ENCODE assay signal across 30 mouse cellular contexts in the genomic region with DNA sequence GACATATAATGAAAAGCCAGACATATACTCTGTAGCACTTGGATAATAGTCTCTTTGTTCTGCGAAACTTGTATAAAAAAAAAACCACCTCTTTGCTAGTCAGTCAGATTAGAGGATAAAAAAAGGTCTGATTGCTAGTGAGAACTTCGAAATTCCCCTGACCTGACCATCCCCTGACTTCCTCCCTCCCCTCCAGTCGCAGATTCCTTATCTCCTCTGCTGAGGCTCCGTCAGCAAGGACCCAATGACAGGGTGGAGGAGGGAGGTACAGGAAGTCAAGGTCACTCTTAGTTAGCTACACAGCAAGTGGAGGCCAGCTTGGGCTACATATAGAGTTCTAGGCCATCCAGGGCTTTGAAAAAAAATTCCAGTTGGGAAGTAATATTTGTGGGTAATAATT. TPM values are rescaled to one million over a fixed set of nuclear protein-coding genes. Genes with fewer than 3 reads are reported as not detected.
DNase-seq lines count a peak whose midpoint lies in the region; ATAC-seq and TF ChIP-seq lines count a peak whose summit lies in the region.
"Had no signal": no experiment of that assay in that cellular context is flagged by ENCODE, and none has a peak within 500 bp of the region (broad histone marks: within the 10 kb centered on the region; RNA-seq: fewer than 3 reads in every experiment).

No protein-coding gene starts in this region.

- H3K9ac ChIP-seq in kidney, embryonic 16.5 days (replicated peaks; ENCODE audit: low read length), result no peak overlapping the region
- peak overlapping the region; percentile 17; the same call in 1 of the 2 replicates for H3K9ac ChIP-seq in MEL (ENCODE audit: control insufficient read depth, low read depth, low read length, poor library complexity, severe bottlenecking)
- H3K9ac ChIP-seq in intestine, embryonic 14.5 days (ENCODE audit: low read length), result no peak overlapping the region
- H3K9ac ChIP-seq in hindbrain, embryonic 11.5 days (ENCODE audit: low read depth, low read length), result no peak overlapping the region
- H3K9ac ChIP-seq: embryonic facial prominence, embryonic 13.5 days; forebrain, embryonic 12.5 days; liver, embryonic 15.5 days; lung, embryonic 15.5 days; neural tube, embryonic 12.5 days had no signal

- no peak for DNase-seq in kidney, adult 11 months
- peak; percentile 61 for DNase-seq in MEL (ENCODE audit: low read depth, low spot score)
- DNase-seq in intestine, embryonic 14.5 days (ENCODE audit: low spot score), result no peak
- no peak for DNase-seq in hindbrain, embryonic 11.5 days (ENCODE audit: low spot score)
- no peak for DNase-seq in thymus, adult 2 months
- DNase-seq: adrenal gland, adult 2 months; cerebellum, adult 11 months; cerebellum, postnatal 10 days; gastrocnemius, postnatal 25 days; kidney, adult 2 months; kidney, postnatal 10 days; lung, postnatal 36 days; midbrain, embryonic 14.5 days; thymus, postnatal 14 days had no signal

- WGBS in kidney, embryonic 16.5 days, result 27% methylated on average over 4 of the region's 4 CpGs
- WGBS in intestine, embryonic 14.5 days, result 28% methylated on average over 4 of the region's 4 CpGs
- WGBS in hindbrain, embryonic 11.5 days, result 58% methylated on average over 4 of the region's 4 CpGs
- 54% methylated on average over 4 of the region's 4 CpGs for WGBS in thymus, adult 2 months

- TF ChIP-seq EP300 in MEL (IDR thresholded peaks at IDR 0.05; ENCODE audit: low read depth in 1 of 2, low read length in 2 of 2), result peak; percentile 25 to 59; a peak in 3 of 4 replicates

- H3K27ac ChIP-seq in kidney, embryonic 16.5 days (ENCODE audit: low read length), result peak overlapping the region; percentile 21; the same call in 1 of the 2 replicates
- H3K27ac ChIP-seq in MEL (ENCODE audit: control insufficient read depth, low read depth, low read length), result peak overlapping the region; percentile 36; the same call in 1 of the 2 replicates
- peak overlapping the region; percentile 36; the same call in 1 of the 2 replicates for H3K27ac ChIP-seq in intestine, embryonic 14.5 days (ENCODE audit: low read depth)
- H3K27ac ChIP-seq in hindbrain, embryonic 11.5 days (ENCODE audit: low read depth, low read length), result no peak overlapping the region
- no peak overlapping the region for H3K27ac ChIP-seq in thymus, adult 2 months (ENCODE audit: control insufficient read depth, insufficient read depth, low read length)
- H3K27ac ChIP-seq: embryonic facial prominence, embryonic 13.5 days; forebrain, embryonic 12.5 days; left cerebral cortex, adult 2 months; liver, embryonic 15.5 days; lung, embryonic 15.5 days; neural tube, embryonic 12.5 days had no signal

- TF ChIP-seq RAD21 in MEL (IDR thresholded peaks at IDR 0.05; ENCODE audit: low read depth, low read length), result no peak

- no peak for TF ChIP-seq POLR2A in MEL (IDR thresholded peaks at IDR 0.05; ENCODE audit: control insufficient read depth in 1 of 2, insufficient read depth in 1 of 2, low read depth in 1 of 2, low read length in 2 of 2, poor library complexity in 1 of 2)
- no peak for TF ChIP-seq POLR2A in thymus, adult 2 months (IDR thresholded peaks at IDR 0.05; ENCODE audit: control insufficient read depth, extremely low read depth, insufficient read depth, low read length, poor library complexity)

- peaks cover 6% of the 10 kb centered on the region for H3K36me3 ChIP-seq in kidney, embryonic 16.5 days (ENCODE audit: insufficient read depth, low read length)
- H3K36me3 ChIP-seq in MEL (ENCODE audit: control insufficient read depth in 1 of 2, insufficient read depth in 2 of 2, low read length in 2 of 2), result peaks cover 0 to 11% of the 10 kb centered on the region in 2 experiments; a peak in 2 of 4 replicates
- H3K36me3 ChIP-seq in intestine, embryonic 14.5 days (ENCODE audit: control insufficient read depth, insufficient read depth, low read length), result 0 out of 2 replicates have a peak, but pooled peaks cover 3% of the 10 kb centered on the region
- no peaks in the 10 kb centered on the region for H3K36me3 ChIP-seq in hindbrain, embryonic 11.5 days (ENCODE audit: control insufficient read depth, insufficient read depth, low read length)
- H3K36me3 ChIP-seq in thymus, adult 2 months (ENCODE audit: control insufficient read depth, insufficient read depth, low read length), result no peaks in the 10 kb centered on the region
- H3K36me3 ChIP-seq: forebrain, embryonic 12.5 days; liver, embryonic 15.5 days; lung, embryonic 15.5 days; neural tube, embryonic 12.5 days had no signal

- TF ChIP-seq CTCF in MEL (IDR thresholded peaks at IDR 0.05 in 2 of 3, conservative IDR thresholded peaks at IDR 0.05 in 1 of 3; ENCODE audit: control insufficient read depth in 1 of 3, insufficient read depth in 1 of 3, low read depth in 2 of 3, low read length in 3 of 3, poor library complexity in 1 of 3, severe bottlenecking in 1 of 3), result no peak
- no peak for TF ChIP-seq CTCF in thymus, adult 2 months (IDR thresholded peaks at IDR 0.05; ENCODE audit: borderline replicate concordance, control insufficient read depth, extremely low read depth, insufficient read depth, low read length, poor library complexity)

- no peak overlapping the region for H3K4me2 ChIP-seq in kidney, embryonic 16.5 days (replicated peaks; ENCODE audit: low read depth, low read length)
- H3K4me2 ChIP-seq in intestine, embryonic 14.5 days (ENCODE audit: low read length), result no peak overlapping the region
- H3K4me2 ChIP-seq in hindbrain, embryonic 11.5 days (replicated peaks; ENCODE audit: low read depth, low read length), result no peak overlapping the region
- H3K4me2 ChIP-seq: embryonic facial prominence, embryonic 13.5 days; forebrain, embryonic 12.5 days; liver, embryonic 15.5 days; lung, embryonic 15.5 days; neural tube, embryonic 12.5 days had no signal

- H3K9me3 ChIP-seq in kidney, embryonic 16.5 days (ENCODE audit: low read length), result no peaks in the 10 kb centered on the region
- no peaks in the 10 kb centered on the region for H3K9me3 ChIP-seq in MEL (replicated peaks; ENCODE audit: insufficient read depth, low read length)
- H3K9me3 ChIP-seq in intestine, embryonic 14.5 days (ENCODE audit: control insufficient read depth, low read length), result peaks cover under 1% of the 10 kb centered on the region; the same call in 1 of the 2 replicates
- H3K9me3 ChIP-seq in hindbrain, embryonic 11.5 days (ENCODE audit: control insufficient read depth, low read length), result no peaks in the 10 kb centered on the region; the same call in 1 of the 2 replicates
- H3K9me3 ChIP-seq: embryonic facial prominence, embryonic 13.5 days; forebrain, embryonic 12.5 days; liver, embryonic 15.5 days; lung, embryonic 15.5 days; neural tube, embryonic 12.5 days had no signal

- H3K4me3 ChIP-seq in kidney, embryonic 16.5 days (ENCODE audit: low read length), result no peak overlapping the region
- no peak overlapping the region for H3K4me3 ChIP-seq in MEL (ENCODE audit: control insufficient read depth in 1 of 2, insufficient read depth in 1 of 2, low read depth in 2 of 2, low read length in 2 of 2)
- no peak overlapping the region for H3K4me3 ChIP-seq in intestine, embryonic 14.5 days (ENCODE audit: low read depth, low read length)
- no peak overlapping the region for H3K4me3 ChIP-seq in hindbrain, embryonic 11.5 days (ENCODE audit: low read depth, low read length)
- H3K4me3 ChIP-seq in thymus, adult 2 months (ENCODE audit: control insufficient read depth, insufficient read depth, low read length), result no peak overlapping the region
- H3K4me3 ChIP-seq: embryonic facial prominence, embryonic 13.5 days; erythroblast, embryonic 14.5 days; forebrain, embryonic 12.5 days; left cerebral cortex, adult 2 months; liver, embryonic 15.5 days; lung, embryonic 15.5 days; megakaryocyte, embryonic 14.5 days; neural tube, embryonic 12.5 days had no signal

- no peaks in the 10 kb centered on the region for H3K79me2 ChIP-seq in MEL (ENCODE audit: control insufficient read depth, insufficient read depth, low read length, poor library complexity)

- H3K4me1 ChIP-seq in kidney, embryonic 16.5 days (ENCODE audit: insufficient read depth, low read length), result peaks cover 19% of the 10 kb centered on the region
- H3K4me1 ChIP-seq in MEL (ENCODE audit: control insufficient read depth in 1 of 2, insufficient read depth in 2 of 2, low read length in 2 of 2), result peaks cover 12 to 15% of the 10 kb centered on the region in 2 experiments
- 0 out of 2 replicates have a peak, but pooled peaks cover 3% of the 10 kb centered on the region for H3K4me1 ChIP-seq in intestine, embryonic 14.5 days (replicated peaks; ENCODE audit: control insufficient read depth, insufficient read depth, low read length)
- no peaks in the 10 kb centered on the region for H3K4me1 ChIP-seq in hindbrain, embryonic 11.5 days (replicated peaks; ENCODE audit: control insufficient read depth, insufficient read depth, low read length)
- no peaks in the 10 kb centered on the region; the same call in 1 of the 2 replicates for H3K4me1 ChIP-seq in thymus, adult 2 months (replicated peaks; ENCODE audit: control insufficient read depth, insufficient read depth, low read length)
- H3K4me1 ChIP-seq: neural tube, embryonic 12.5 days had no signal

- no peaks in the 10 kb centered on the region; the same call in 1 of the 2 replicates for H3K27me3 ChIP-seq in kidney, embryonic 16.5 days (ENCODE audit: insufficient read depth, low read length)
- H3K27me3 ChIP-seq in MEL (ENCODE audit: control insufficient read depth in 1 of 2, insufficient read depth in 2 of 2, low read length in 2 of 2), result no peaks in the 10 kb centered on the region
- 0 out of 2 replicates have a peak, but pooled peaks cover 4% of the 10 kb centered on the region for H3K27me3 ChIP-seq in intestine, embryonic 14.5 days (replicated peaks; ENCODE audit: control insufficient read depth, insufficient read depth, low read length)
- H3K27me3 ChIP-seq in hindbrain, embryonic 11.5 days (ENCODE audit: control insufficient read depth, insufficient read depth, low read length), result no peaks in the 10 kb centered on the region
- no peaks in the 10 kb centered on the region for H3K27me3 ChIP-seq in thymus, adult 2 months (ENCODE audit: control insufficient read depth, insufficient read depth, low read length)
- H3K27me3 ChIP-seq: lung, embryonic 15.5 days had no signal

- ATAC-seq in kidney, embryonic 16.5 days (ENCODE audit: low FRiP score, low TSS enrichment), result no peak
- peak; percentile 84 for ATAC-seq in intestine, embryonic 14.5 days (replicated peaks; ENCODE audit: low FRiP score, low TSS enrichment, low read depth)
- ATAC-seq in hindbrain, embryonic 11.5 days (ENCODE audit: low FRiP score), result no peak
- no peak for ATAC-seq in granulocyte monocyte progenitor cell, adult 5-6 weeks (replicated peaks; ENCODE audit: poor library complexity, severe bottlenecking)
- ATAC-seq: hindbrain, embryonic 16.5 days; Patski had no signal

RNA-seq across cellular contexts. Expression of a gene that starts 9.0 kb away (rescaled TPM):
- polyA plus RNA-seq in kidney, embryonic 16.5 days (2015; fragmentation: Nextera tagmentation; extraction: Ambion mirVana), result 0.78 and 0.82 TPM in 2 replicates
- total RNA-seq in MEL (2012; rRNA removed), result not detected in 2 replicates
- polyA plus RNA-seq in MEL (2012; ENCODE audit: insufficient read depth in 1 of 2, insufficient read length in 2 of 2, low read depth in 1 of 2, low replicate concordance in 2 of 2, missing spikeins in 1 of 2), result not detected
- 1.1 and 1.5 TPM in 2 replicates for polyA plus RNA-seq in intestine, embryonic 14.5 days (2014; fragmentation: Nextera tagmentation; extraction: Ambion mirVana)
- polyA plus RNA-seq in hindbrain, embryonic 11.5 days (2014; fragmentation: Nextera tagmentation; extraction: Ambion mirVana), result 0.42 and 0.78 TPM in 2 replicates
- 0.41 and 0.47 TPM in 2 replicates for polyA plus RNA-seq in thymus, adult 2 months (2012; rRNA removed)
- total RNA-seq in granulocyte monocyte progenitor cell, adult 5-6 weeks (2014; fragmentation: Nextera tagmentation), result not detected in 2 replicates
- total RNA-seq in granulocyte monocyte progenitor cell, adult 5-6 weeks (2017), result not detected in 2 replicates
- total RNA-seq: gastrocnemius, postnatal 25 days; hematopoietic stem cell, adult 5-6 weeks had no signal
- polyA plus RNA-seq: erythroblast, embryonic 14.5 days; liver, embryonic 15.5 days had no signal

RNA-seq across cellular contexts. Expression of a gene that starts 25.9 kb away (rescaled TPM):
- not detected in 2 replicates for polyA plus RNA-seq in kidney, embryonic 16.5 days (2015; fragmentation: Nextera tagmentation; extraction: Ambion mirVana)
- total RNA-seq in MEL (2012; rRNA removed), result not detected in 2 replicates
- polyA plus RNA-seq in MEL (2012; ENCODE audit: insufficient read depth in 1 of 2, insufficient read length in 2 of 2, low read depth in 1 of 2, low replicate concordance in 2 of 2, missing spikeins in 1 of 2), result not detected
- 0.13 and 0.19 TPM in 2 replicates for polyA plus RNA-seq in intestine, embryonic 14.5 days (2014; fragmentation: Nextera tagmentation; extraction: Ambion mirVana)
- not detected in 2 replicates for polyA plus RNA-seq in hindbrain, embryonic 11.5 days (2014; fragmentation: Nextera tagmentation; extraction: Ambion mirVana)
- 0.45 and 0.62 TPM in 2 replicates for polyA plus RNA-seq in thymus, adult 2 months (2012; rRNA removed)
- total RNA-seq in granulocyte monocyte progenitor cell, adult 5-6 weeks (2014; fragmentation: Nextera tagmentation), result not detected in 2 replicates
- not detected in 2 replicates for total RNA-seq in granulocyte monocyte progenitor cell, adult 5-6 weeks (2017)
- total RNA-seq: adrenal gland, adult 2 months; gastrocnemius, postnatal 25 days; hematopoietic stem cell, adult 5-6 weeks; left cerebral cortex, postnatal 36 days had no signal
- polyA plus RNA-seq: adrenal gland, adult 2 months; embryonic facial prominence, embryonic 13.5 days; forebrain, embryonic 12.5 days; heart, embryonic 14.5 days; kidney, adult 2 months; liver, embryonic 15.5 days; lung, embryonic 15.5 days; neural tube, embryonic 12.5 days; Patski; stomach, embryonic 14.5 days had no signal

RNA-seq across cellular contexts. Expression of a gene that starts 41.3 kb away (rescaled TPM):
- 163 and 164 TPM in 2 replicates for polyA plus RNA-seq in kidney, embryonic 16.5 days (2015; fragmentation: Nextera tagmentation; extraction: Ambion mirVana)
- total RNA-seq in MEL (2012; rRNA removed), result 7.6 and 11.2 TPM in 2 replicates
- polyA plus RNA-seq in MEL (2012; ENCODE audit: insufficient read depth in 1 of 2, insufficient read length in 2 of 2, low read depth in 1 of 2, low replicate concordance in 2 of 2, missing spikeins in 1 of 2), result 10 to 100 TPM; 40.2 to 77.2 TPM
- 88.2 and 94.9 TPM in 2 replicates for polyA plus RNA-seq in intestine, embryonic 14.5 days (2014; fragmentation: Nextera tagmentation; extraction: Ambion mirVana)
- polyA plus RNA-seq in hindbrain, embryonic 11.5 days (2014; fragmentation: Nextera tagmentation; extraction: Ambion mirVana), result 4.9 and 6.2 TPM in 2 replicates
- 15.9 and 20.6 TPM in 2 replicates for polyA plus RNA-seq in thymus, adult 2 months (2012; rRNA removed)
- 0.36 TPM in 1 of 2 replicates, not detected in the other for total RNA-seq in granulocyte monocyte progenitor cell, adult 5-6 weeks (2014; fragmentation: Nextera tagmentation)
- total RNA-seq in granulocyte monocyte progenitor cell, adult 5-6 weeks (2017), result not detected in 2 replicates

Comparison
In these comparisons a context has a peak if more than half of its experiments do, and no peak if none do; other contexts are left out.
1. H3K27ac ChIP-seq: peak in kidney, embryonic 16.5 days (single experiment), MEL (single experiment) and intestine, embryonic 14.5 days (single experiment); none in hindbrain, embryonic 11.5 days (single experiment) and thymus, adult 2 months (single experiment).